Mouse (Mus musculus) lung, postnatal 0 days (tissue): Measurements from ENCODE around the gene Prdm11.

Source experiments
- CTCF ChIP-seq: IDR thresholded peaks from 2 replicates; pipeline ENCODE4 v1.5.1; 2016; ENCODE audit warnings: antibody characterized with exemption, mild to moderate bottlenecking
- EP300 ChIP-seq: IDR thresholded peaks from 2 replicates; pipeline ENCODE4 v1.6.1; 2016; ENCODE audit warnings: antibody characterized with exemption, mild to moderate bottlenecking, control low read depth

GRCm38 (mm10) chr2:92987901-92988631 is 57.9 kb downstream of the Prdm11 start:
- peak; percentile 61 for TF ChIP-seq CTCF
- peak; percentile 90 for TF ChIP-seq EP300
